ENCODE assay signal across 8 mouse cellular contexts in the genomic region with DNA sequence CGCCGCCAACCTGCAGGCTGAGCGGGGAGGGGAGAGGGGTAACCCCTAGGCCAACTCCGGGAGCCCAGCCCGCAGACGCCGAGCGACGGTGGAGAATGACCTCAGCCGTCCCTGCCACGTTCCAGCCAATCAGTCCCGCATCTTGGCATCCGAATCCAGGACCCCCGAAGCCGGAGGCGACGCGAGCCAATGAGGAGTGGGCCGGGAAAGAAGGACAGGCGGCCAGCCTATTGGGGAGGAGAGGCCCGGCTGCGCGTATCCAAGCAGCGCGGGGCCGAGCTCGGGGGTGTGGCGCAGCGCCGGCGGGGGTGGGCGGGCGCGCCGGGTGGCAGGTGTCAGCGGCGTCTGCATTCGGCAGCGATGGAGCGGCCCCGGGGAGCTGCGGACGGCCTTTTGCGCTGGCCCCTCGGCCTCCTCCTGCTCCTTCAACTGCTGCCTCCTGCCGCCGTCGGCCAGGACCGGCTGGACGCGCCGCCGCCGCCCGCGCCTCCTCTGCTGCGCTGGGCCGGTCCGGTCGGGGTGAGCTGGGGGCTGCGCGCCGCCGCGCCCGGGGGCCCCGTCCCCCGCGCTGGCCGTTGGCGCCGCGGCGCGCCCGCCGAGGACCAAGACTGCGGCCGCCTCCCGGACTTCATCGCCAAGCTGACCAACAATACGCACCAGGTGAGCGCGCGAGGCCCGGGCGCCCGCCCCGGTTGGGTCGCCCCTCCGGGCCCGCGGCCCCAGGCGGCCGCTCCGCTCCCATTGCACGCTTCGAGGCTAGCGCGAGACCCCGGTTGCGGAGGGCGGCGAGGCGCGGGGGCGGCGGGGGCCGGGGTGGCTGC. TPM values are rescaled to one million over a fixed set of nuclear protein-coding genes. Genes with fewer than 3 reads are reported as not detected.
A peak's percentile ranks its signal among the peaks of the same experiment; 100 is the strongest.
DNase-seq lines count a peak whose midpoint lies in the region; ATAC-seq and TF ChIP-seq lines count a peak whose summit lies in the region.

A gene (plus strand): TSS at position 302 of the 821 bp plus-strand sequence.

- H3K4me2 ChIP-seq in hindbrain, embryonic 16.5 days (ENCODE audit: low read length), result peak within 1 kb of the TSS; percentile 61

- H3K27me3 ChIP-seq in hindbrain, embryonic 16.5 days (replicated peaks; ENCODE audit: control insufficient read depth, insufficient read depth, low read length), result no peaks in the 10 kb centered on the region

- H3K4me3 ChIP-seq in gastrocnemius, adult 2 months, result peak within 1 kb of the TSS; percentile 89
- peak within 1 kb of the TSS; percentile 88 for H3K4me3 ChIP-seq in hindbrain, embryonic 16.5 days (ENCODE audit: low read length)
- H3K4me3 ChIP-seq in left cerebral cortex, adult 2 months, result peak within 1 kb of the TSS; percentile 76
- H3K4me3 ChIP-seq in macrophage (ENCODE audit: inconsistent target), result peak within 1 kb of the TSS; percentile 40

- no peaks in the 10 kb centered on the region for H3K36me3 ChIP-seq in hindbrain, embryonic 16.5 days (ENCODE audit: control insufficient read depth, insufficient read depth, low read length)
- no peaks in the 10 kb centered on the region for H3K36me3 ChIP-seq in macrophage (ENCODE audit: inconsistent target)

- H3K4me1 ChIP-seq in hindbrain, embryonic 16.5 days (ENCODE audit: control insufficient read depth, insufficient read depth, low read depth, low read length), result peaks cover 45% of the 10 kb centered on the region

- ATAC-seq in hindbrain, embryonic 16.5 days, result peak; percentile 99

- under 1% methylated on average over 89 of the region's 109 CpGs for WGBS in hindbrain, embryonic 16.5 days
- WGBS in macrophage (ENCODE audit: missing documents), result under 1% methylated on average over 77 of the region's 109 CpGs

- intact Hi-C loops in gastrocnemius, adult 2 months (cut with DNase I), result loop anchor here (2.0 kb wide), 1 partner anchor 31 kb away; no protein-coding TSS in a partner anchor
- intact Hi-C loops in left cerebral cortex, adult 2 months (cut with DNase I), result loop anchor here (1.0 to 10.0 kb wide), 4 partner anchors 58 to 281 kb away; a partner anchor contains a TSS

- H3K9ac ChIP-seq in hindbrain, embryonic 16.5 days (ENCODE audit: low read depth, low read length), result peak within 1 kb of the TSS; percentile 94

- no peaks in the 10 kb centered on the region for H3K9me3 ChIP-seq in hindbrain, embryonic 16.5 days (ENCODE audit: control insufficient read depth, low read length)

- peaks cover 7% of the 10 kb centered on the region; the same call in 1 of the 2 replicates for H3K79me2 ChIP-seq in macrophage (ENCODE audit: inconsistent target)

- H3K27ac ChIP-seq in gastrocnemius, adult 2 months, result peak within 1 kb of the TSS; percentile 80
- peak within 1 kb of the TSS; percentile 87 for H3K27ac ChIP-seq in hindbrain, embryonic 16.5 days (ENCODE audit: low read depth, low read length)
- H3K27ac ChIP-seq in left cerebral cortex, adult 2 months, result peak within 1 kb of the TSS; percentile 88
- peak within 1 kb of the TSS; percentile 0 for H3K27ac ChIP-seq in macrophage

- peak; percentile 52 for DNase-seq in WW6 (ENCODE audit: low read depth, low spot score)
- DNase-seq in cerebellum, postnatal 4 days (ENCODE audit: low spot score in 2 of 2), result peak; percentile 81 to 89
- DNase-seq in gastrocnemius, adult 2 months, result peak; percentile 91
- DNase-seq in left cerebral cortex, adult 2 months (ENCODE audit: extremely low spot score in 1 of 2, low spot score in 2 of 2), result peak; percentile 88 to 90
- DNase-seq in right cerebral cortex, adult 2 months (ENCODE audit: low spot score in 2 of 2), result peak; percentile 87 to 92
- peak; percentile 45 for DNase-seq in urinary bladder, postnatal 10 days (ENCODE audit: low spot score)

- TF ChIP-seq CTCF in gastrocnemius, adult 2 months (IDR thresholded peaks at IDR 0.05), result no peak
- TF ChIP-seq CTCF in left cerebral cortex, adult 2 months (IDR thresholded peaks at IDR 0.05), result no peak

RNA-seq across cellular contexts. Expression of the gene that starts here (rescaled TPM):
- total RNA-seq in gastrocnemius, adult 2 months (2021), result 10 to 100 TPM; 28.4 to 56.4 TPM
- polyA plus RNA-seq in hindbrain, embryonic 16.5 days (2015; fragmentation: Nextera tagmentation; extraction: Ambion mirVana), result 9.4 and 11.6 TPM in 2 replicates
- total RNA-seq in left cerebral cortex, adult 2 months (2021), result 100 to 1,000 TPM; 310 to 316 TPM
- total RNA-seq in macrophage (2018; cell fraction: chromatin; rRNA removed), result 10 to 100 TPM in 9 of 26 experiments, 1 to 10 TPM in 13, under 1 TPM in 4; 0.55 to 26.7 (median 4.7) TPM
- 10 to 100 TPM in 13 of 26 experiments, 1 to 10 TPM in 13; 2.4 to 62.4 (median 17.2) TPM for total RNA-seq in macrophage (2018; cell fraction: cytosol; rRNA removed)
- 10 to 100 TPM in 13 of 26 experiments, 1 to 10 TPM in 13; 2.8 to 56.2 (median 9.7) TPM for total RNA-seq in macrophage (2018; cell fraction: nucleus; rRNA removed)
- 26.1 to 55.7 TPM (median 27.5 TPM) in 3 replicates for polyA plus RNA-seq in macrophage (2018)

Comparison
In these comparisons a context has a peak if more than half of its experiments do, and no peak if none do; other contexts are left out.
1. Peak in every context shown above with its lines: DNase-seq, ATAC-seq, H3K4me3 ChIP-seq and H3K27ac ChIP-seq.
2. RNA of the gene that starts here (total RNA-seq): 310 to 316 TPM in left cerebral cortex, adult 2 months; 28.4 to 56.4 TPM in gastrocnemius, adult 2 months; every median in the first group is over 4 times any median in the second.
3. H3K27ac ChIP-seq: peak in every context shown above with its lines; median percentile 88 in left cerebral cortex, adult 2 months; 87 in hindbrain, embryonic 16.5 days; 80 in gastrocnemius, adult 2 months; 0 in macrophage.